Mouse (Mus musculus) cerebellum, postnatal 36 days (tissue): ENCODE results near the gene Defa34.
"Not testable (repeated sequence)": the region's sequence is repeated elsewhere in the genome, so short reads cannot be mapped to it uniquely, and the experiment has no call there.

ENCODE experiments used
- DNase-seq, 2 experiments: peaks; one replicate each; pipeline ENCODE4 v3.0.0; 2021 to 2022; ENCODE audit warnings: mixed read lengths in 2 of 2

Defa34 gene

GRCm38 (mm10) chr8:21665497-21665896 lies at the start of gene Defa34:
Defa34 (plus strand) TSS chr8:21665797.
- DNase-seq: not testable (repeated sequence)

- DNase-seq: not testable (repeated sequence)
Measured at GRCm38 (mm10) chr8:21617883-21618282, 47.7 kb upstream of the Defa34 start, which contains the start of gene Defa26. Defa26 (plus strand) TSS chr8:21618183.

- DNase-seq: not testable (repeated sequence)
Measured at GRCm38 (mm10) chr8:21655480-21655879, 10.1 kb upstream of the Defa34 start, which contains the start of gene Defa17. Defa17 (plus strand) TSS chr8:21655780.

- DNase-seq: not testable (repeated sequence)
Measured at GRCm38 (mm10) chr8:21703545-21703944, 37.9 kb downstream of the Defa34 start, which contains the start of gene AY761184. AY761184 (minus strand) TSS chr8:21703645.
